Mouse (Mus musculus): Measurements from ENCODE around the gene Smarca4.

DNA sequence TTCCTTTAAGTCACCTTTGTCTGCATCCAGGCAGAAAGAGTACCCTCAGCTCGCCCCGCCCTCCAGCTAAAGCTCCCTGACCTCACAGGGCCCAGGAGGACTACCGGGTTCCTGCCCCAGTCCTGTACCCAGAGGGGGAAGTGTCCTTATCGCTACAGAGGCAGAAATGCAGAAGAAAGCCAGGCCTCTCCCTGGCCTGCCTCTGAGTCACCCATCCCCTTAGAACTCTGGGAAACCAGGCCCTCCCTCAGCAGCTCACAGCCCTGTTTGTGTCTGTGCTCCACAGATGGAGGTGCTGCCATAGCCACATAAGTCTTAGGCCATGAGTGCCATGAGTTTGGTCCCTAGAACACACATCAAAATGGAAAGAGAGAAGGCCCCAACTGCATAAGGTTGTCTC lies 99.3 kb downstream of the Smarca4 start:
- TF ChIP-seq CTCF (IDR thresholded peaks at IDR 0.05; ENCODE audit: extremely low read depth, insufficient read depth, low read length): no peak
- TF ChIP-seq POLR2A (IDR thresholded peaks at IDR 0.05; ENCODE audit: extremely low read depth, insufficient read depth, low read length): no peak
